In genomic region chr14:48358487-48359159, GRCm38 (mm10) we compare ENCODE assay signal across 8 mouse cellular contexts.
A peak's percentile ranks its signal among the peaks of the same experiment; 100 is the strongest.
DNase-seq lines count a peak whose midpoint lies in the region; ATAC-seq and TF ChIP-seq lines count a peak whose summit lies in the region.

No protein-coding gene starts in this region.

- no peak overlapping the region for H3K9ac ChIP-seq in liver, postnatal 0 days (replicated peaks)
- no peak overlapping the region for H3K9ac ChIP-seq in liver, embryonic 11.5 days (ENCODE audit: low read depth, low read length)

- no peak for DNase-seq in liver, postnatal 0 days
- no peak for DNase-seq in liver, embryonic 11.5 days (ENCODE audit: low spot score)
- peak; percentile 16 for DNase-seq in adrenal gland, postnatal 25 days
- peak; percentile 41 for DNase-seq in embryo, embryonic 9.5 days (ENCODE audit: extremely low spot score)
- peak; percentile 37 for DNase-seq in kidney, postnatal 14 days
- no peak for DNase-seq in ovary, postnatal 36 days (ENCODE audit: low spot score)
- DNase-seq in gastrocnemius, postnatal 10 days = no peak

- H3K4me1 ChIP-seq in liver, postnatal 0 days (ENCODE audit: insufficient read depth) = no peaks in the 10 kb centered on the region
- no peaks in the 10 kb centered on the region for H3K4me1 ChIP-seq in liver, embryonic 11.5 days (replicated peaks; ENCODE audit: control insufficient read depth, insufficient read depth, low read length)

- TF ChIP-seq EP300 in liver, postnatal 0 days (IDR thresholded peaks at IDR 0.05; ENCODE audit: low read depth) = no peak

- TF ChIP-seq CTCF in liver, postnatal 0 days (IDR thresholded peaks at IDR 0.05; ENCODE audit: low read depth) = peak; percentile 65

- no peak overlapping the region for H3K4me2 ChIP-seq in liver, postnatal 0 days (ENCODE audit: low read depth, low read length)
- H3K4me2 ChIP-seq in liver, embryonic 11.5 days = no peak overlapping the region

- H3K27me3 ChIP-seq in liver, postnatal 0 days (ENCODE audit: insufficient read depth, low read length) = no peaks in the 10 kb centered on the region
- H3K27me3 ChIP-seq in liver, embryonic 11.5 days (replicated peaks; ENCODE audit: control insufficient read depth, insufficient read depth, low read length) = no peaks in the 10 kb centered on the region; the same call in 1 of the 2 replicates

- no peak for ATAC-seq in liver, postnatal 0 days
- no peak for ATAC-seq in liver, embryonic 11.5 days (replicated peaks; ENCODE audit: low FRiP score)
- ATAC-seq in megakaryocyte progenitor cell, adult 5-6 weeks (replicated peaks; ENCODE audit: poor library complexity) = 0 out of 2 replicates have a peak, but pooled peaks have one; percentile 39

- H3K36me3 ChIP-seq in liver, postnatal 0 days (replicated peaks; ENCODE audit: insufficient read depth, low read length) = no peaks in the 10 kb centered on the region
- no peaks in the 10 kb centered on the region for H3K36me3 ChIP-seq in liver, embryonic 11.5 days (ENCODE audit: control insufficient read depth, insufficient read depth, low read length)

- no peaks in the 10 kb centered on the region for H3K9me3 ChIP-seq in liver, postnatal 0 days (ENCODE audit: low read length)
- no peaks in the 10 kb centered on the region for H3K9me3 ChIP-seq in liver, embryonic 11.5 days (ENCODE audit: control insufficient read depth, low read length)

- 47% methylated on average over 12 of the region's 12 CpGs for WGBS in liver, postnatal 0 days (ENCODE audit: insufficient replicate concordance)
- 50% methylated on average over 12 of the region's 12 CpGs for WGBS in liver, embryonic 11.5 days

- no peak overlapping the region for H3K27ac ChIP-seq in liver, postnatal 0 days (ENCODE audit: low read depth)
- H3K27ac ChIP-seq in liver, embryonic 11.5 days (ENCODE audit: low read depth, low read length) = no peak overlapping the region

- H3K4me3 ChIP-seq in liver, postnatal 0 days (ENCODE audit: low read depth, low read length) = no peak overlapping the region
- no peak overlapping the region for H3K4me3 ChIP-seq in liver, embryonic 11.5 days (ENCODE audit: low read depth, low read length)

Comparison
In these comparisons a context has a peak if more than half of its experiments do, and no peak if none do; other contexts are left out.
1. DNase-seq: peak in adrenal gland, postnatal 25 days (single experiment), embryo, embryonic 9.5 days (single experiment) and kidney, postnatal 14 days (single experiment); none in liver, postnatal 0 days (single experiment), liver, embryonic 11.5 days (single experiment), ovary, postnatal 36 days (single experiment) and gastrocnemius, postnatal 10 days (single experiment).